Mouse (Mus musculus) CH12F3 (cell line): ENCODE data around the gene Serpinf1.
"Not testable (repeated sequence)": the region's sequence is repeated elsewhere in the genome, so short reads cannot be mapped to it uniquely, and the experiment has no call there.

Experiments used
- in situ Hi-C: fragments of 300-500 bp; cut with MboI; formaldehyde crosslinking; loops from 2 replicates; pipeline ENCODE4 v1.14.3; 2020; ENCODE audit warnings: low sequenced_read_pairs

Serpinf1 gene

DNA sequence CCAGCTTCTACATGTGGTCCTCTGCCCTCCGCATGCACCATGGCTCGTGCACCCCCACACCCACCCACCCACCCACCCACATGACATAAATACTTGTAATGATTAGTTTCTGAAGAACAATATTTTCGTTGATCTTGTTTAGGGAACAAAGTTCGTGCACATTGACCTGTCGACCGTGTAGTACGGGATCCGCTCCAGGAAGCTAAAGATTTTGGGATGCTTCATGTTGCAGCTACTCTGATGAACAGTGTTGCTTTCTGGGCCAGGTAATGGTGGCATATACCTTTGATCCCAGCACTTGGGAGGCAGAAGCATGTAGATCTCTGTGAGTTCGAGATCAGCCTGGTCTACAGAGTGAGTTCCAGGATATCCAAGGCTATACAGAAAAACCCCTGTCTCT is 1.5 kb upstream of the Serpinf1 start:
- in situ Hi-C loops = no loop called here

- in situ Hi-C loops = no loop called here
Observed at GRCm38 (mm10) chr11:75423091-75423490, 590 bp upstream of the Serpinf1 start.

- in situ Hi-C loops = no loop called here
Observed at GRCm38 (mm10) chr11:75421375-75422012, 1.0 kb downstream of the Serpinf1 start.

GRCm38 (mm10) chr11:75420810-75421374 is 1.6 kb downstream of the Serpinf1 start:
- in situ Hi-C loops = no loop called here

DNA sequence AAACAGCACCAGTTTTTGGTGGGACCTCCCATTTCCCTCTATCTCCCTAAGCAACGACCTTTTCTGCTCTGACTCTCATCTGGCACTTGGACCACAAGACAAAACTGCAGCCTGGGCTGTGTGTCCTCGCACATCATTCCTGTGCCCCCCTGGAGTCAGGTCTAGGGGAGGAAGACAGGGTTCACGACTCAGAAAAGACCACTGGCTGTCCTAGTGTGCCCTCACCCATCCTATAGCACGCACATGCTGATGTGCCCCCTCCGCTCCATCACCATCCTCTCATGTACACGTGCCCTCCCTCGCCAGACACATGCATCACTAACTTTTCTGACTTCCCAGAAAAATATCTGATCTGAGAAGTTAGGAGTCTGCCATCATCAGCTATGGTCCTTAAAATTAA is 2.5 kb downstream of the Serpinf1 start:
- in situ Hi-C loops = no loop called here

DNA sequence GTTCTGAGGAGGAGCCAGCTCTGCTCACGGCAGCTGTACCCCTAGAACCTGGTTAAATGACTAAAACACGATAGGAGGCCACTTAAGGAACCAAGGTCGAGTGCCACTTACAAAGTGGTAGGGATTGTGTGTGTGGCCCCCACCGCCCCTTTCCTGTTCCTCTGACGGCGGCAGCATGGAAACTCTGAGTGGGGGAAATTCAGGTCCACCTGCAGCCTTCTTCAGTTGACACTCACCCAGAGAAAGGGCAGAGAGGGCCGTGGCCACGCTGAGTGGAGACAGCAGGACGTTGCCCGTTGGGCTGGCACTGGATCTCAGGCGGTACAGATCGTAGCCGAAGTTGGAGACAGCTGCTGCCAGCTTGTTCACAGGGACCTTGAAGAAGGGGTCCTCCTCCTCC is 6.5 kb downstream of the Serpinf1 start:
- in situ Hi-C loops = no loop called here

- in situ Hi-C loops = no loop called here
Observed at GRCm38 (mm10) chr11:75415096-75415495, 7.4 kb downstream of the Serpinf1 start.

DNA sequence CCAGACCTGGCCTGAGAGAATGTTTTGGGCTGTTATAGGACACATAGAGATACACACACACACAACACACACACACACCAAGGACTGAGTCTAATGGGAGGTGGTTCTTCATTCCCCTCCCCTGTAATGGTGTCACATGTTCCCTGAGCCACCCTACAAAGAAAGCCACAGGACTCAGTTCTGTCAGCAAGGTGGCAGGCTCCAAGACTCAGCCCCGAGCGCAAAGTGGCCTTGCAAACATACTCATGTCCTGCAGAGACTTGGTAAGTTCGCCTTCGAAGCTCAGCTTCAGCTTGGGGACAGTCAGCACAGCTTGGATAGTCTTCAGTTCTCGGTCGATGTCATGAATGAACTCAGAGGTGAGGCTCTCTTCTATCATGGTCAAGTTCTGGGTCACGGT is 11.9 kb downstream of the Serpinf1 start:
- in situ Hi-C loops = no loop called here

DNA sequence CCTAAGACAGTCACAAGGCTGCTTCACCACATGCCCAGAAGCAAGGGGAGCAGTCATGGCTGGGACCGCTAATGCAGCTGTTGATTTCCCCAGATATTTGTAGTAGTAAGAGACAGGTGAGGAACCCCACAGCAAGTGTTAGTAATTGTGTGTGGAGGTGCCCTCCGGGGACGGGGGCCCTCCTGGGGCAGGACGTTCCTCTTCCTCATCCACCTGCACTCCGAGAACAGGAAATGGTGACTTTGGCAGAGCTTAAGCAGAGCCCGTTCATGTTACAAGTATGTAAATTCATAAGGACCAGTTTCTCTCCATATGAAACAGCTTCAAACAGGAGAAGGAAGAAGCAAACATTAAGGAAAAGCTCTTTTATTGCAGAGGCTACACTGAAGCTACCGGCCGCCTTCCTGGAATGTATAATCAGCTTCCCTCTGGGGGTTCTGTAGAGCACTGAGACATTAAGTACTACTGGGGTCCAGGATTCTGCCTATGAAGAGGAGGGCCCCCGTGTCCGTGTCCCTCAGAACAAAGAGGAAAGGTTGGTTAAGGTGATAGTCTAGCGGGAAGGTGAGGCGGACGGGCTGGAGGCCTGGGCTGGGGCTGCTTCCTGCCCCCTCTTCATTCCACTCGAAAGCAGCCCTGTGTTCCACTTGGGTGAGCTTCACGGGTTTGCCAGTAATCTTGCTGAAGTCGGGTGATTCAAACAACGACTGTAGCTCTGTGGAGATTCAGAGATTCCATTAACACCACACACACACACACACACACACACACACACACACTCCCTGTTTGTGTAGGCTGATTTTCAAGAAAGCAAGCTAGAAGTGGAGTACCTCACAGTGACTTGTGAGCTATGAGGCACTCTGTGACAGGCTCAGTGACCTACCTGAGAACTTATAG is 12.6 kb downstream of the Serpinf1 start:
- in situ Hi-C loops = no loop called here

GRCm38 (mm10) chr11:75406865-75407264 is 15.6 kb downstream of the Serpinf1 start:
- in situ Hi-C loops = no loop called here

- in situ Hi-C loops = no loop called here
Observed at GRCm38 (mm10) chr11:75406104-75406503, 16.4 kb downstream of the Serpinf1 start.

- in situ Hi-C loops = no loop called here
Observed at GRCm38 (mm10) chr11:75404801-75405200, 17.7 kb downstream of the Serpinf1 start.

DNA sequence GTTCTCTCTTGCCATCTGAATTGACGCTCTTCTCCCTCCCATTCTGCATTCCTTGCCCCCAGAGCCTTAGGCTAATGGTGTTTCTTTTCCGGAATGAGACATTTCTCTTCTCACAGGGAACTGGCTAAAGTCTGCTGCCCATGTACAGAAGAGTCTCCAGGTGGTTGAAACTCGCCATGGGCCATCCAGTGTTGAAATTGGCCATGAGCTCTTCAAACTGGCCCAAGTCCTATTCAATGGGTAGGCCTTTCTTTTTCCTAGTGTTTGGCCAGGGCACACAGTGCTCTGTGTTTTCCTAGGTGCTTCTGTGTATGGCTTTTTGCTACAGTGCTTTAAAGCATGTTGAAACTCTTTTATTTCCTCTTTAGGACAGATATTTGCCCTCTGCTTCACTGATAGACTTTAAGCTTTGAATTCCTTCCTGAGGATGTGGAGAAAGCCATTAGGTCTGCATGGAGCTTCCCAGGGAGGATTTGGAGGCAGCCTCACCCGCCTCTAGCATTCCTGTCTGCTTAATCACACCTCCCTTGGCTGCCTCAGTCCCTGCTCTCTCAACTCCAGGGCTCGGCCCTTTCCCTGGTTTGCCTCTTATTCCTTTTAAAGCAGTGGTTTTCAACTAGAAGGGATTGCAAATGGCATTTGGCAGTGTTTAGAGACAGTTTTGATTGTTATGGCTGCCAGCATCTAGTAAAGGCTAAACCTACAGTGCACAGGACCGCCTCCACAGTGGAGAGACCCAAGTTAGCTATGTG is 19.0 kb downstream of the Serpinf1 start:
- in situ Hi-C loops = no loop called here

GRCm38 (mm10) chr11:75402271-75402690 is 20.2 kb downstream of the Serpinf1 start:
- in situ Hi-C loops = no loop called here

GRCm38 (mm10) chr11:75400099-75400498 is 22.4 kb downstream of the Serpinf1 start:
- in situ Hi-C loops = no loop called here

- in situ Hi-C loops = no loop called here
Observed at GRCm38 (mm10) chr11:75399411-75399841, 23.1 kb downstream of the Serpinf1 start.

- in situ Hi-C loops = no loop called here
Observed at GRCm38 (mm10) chr11:75397452-75397851, 25.0 kb downstream of the Serpinf1 start.

- in situ Hi-C loops = no loop called here
Observed at GRCm38 (mm10) chr11:75395611-75396010, 26.9 kb downstream of the Serpinf1 start.

DNA sequence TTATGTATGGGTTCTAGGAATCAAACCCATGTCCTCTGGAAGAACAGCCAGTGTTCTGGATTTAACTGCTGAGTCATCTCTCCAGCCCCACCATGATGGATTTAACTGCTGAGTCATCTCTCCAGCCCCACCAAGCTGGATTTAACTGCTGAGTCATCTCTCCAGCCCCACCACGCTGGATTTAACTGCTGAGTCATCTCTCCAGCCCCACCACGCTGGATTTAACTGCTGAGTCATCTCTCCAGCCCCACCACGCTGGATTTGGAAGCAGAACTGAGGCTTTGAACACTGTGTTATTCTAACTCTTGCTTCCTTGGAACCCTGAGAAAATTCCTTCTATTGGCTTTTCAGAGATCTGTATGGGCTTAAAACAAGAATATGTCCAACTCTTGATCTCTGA is 39.0 kb downstream of the Serpinf1 start:
- in situ Hi-C loops = not testable (repeated sequence)

- in situ Hi-C loops = not testable (repeated sequence)
Observed at GRCm38 (mm10) chr11:75378786-75379185, 43.7 kb downstream of the Serpinf1 start.

- in situ Hi-C loops = no loop called here
Observed at GRCm38 (mm10) chr11:75377125-75377524, 45.4 kb downstream of the Serpinf1 start.
